Comparison of ENCODE assay signal across 30 mouse cellular contexts in genomic region chr13:76433438-76433837, GRCm38 (mm10). TPM values are rescaled to one million over a fixed set of nuclear protein-coding genes. Genes with fewer than 3 reads are reported as not detected.
DNase-seq lines count a peak whose midpoint lies in the region; ATAC-seq and TF ChIP-seq lines count a peak whose summit lies in the region.
"Had no signal": no experiment of that assay in that cellular context is flagged by ENCODE, and none has a peak within 500 bp of the region (broad histone marks: within the 10 kb centered on the region; RNA-seq: fewer than 3 reads in every experiment).

No protein-coding gene starts in this region.

- peak; percentile 52 for TF ChIP-seq CTCF in left cerebral cortex, adult 2 months (IDR thresholded peaks at IDR 0.05)

- DNase-seq in frontal cortex, postnatal 25 days (ENCODE audit: low spot score in 2 of 2) = no peak
- DNase-seq in left cerebral cortex, adult 2 months (ENCODE audit: extremely low spot score in 1 of 2, low spot score in 2 of 2) = no peak
- DNase-seq in left cerebral cortex, postnatal 36 days (ENCODE audit: low spot score in 2 of 2) = no peak
- DNase-seq in right cerebral cortex, postnatal 10 days (ENCODE audit: low spot score in 2 of 2) = peak; percentile 44 to 71
- DNase-seq in right cerebral cortex, adult 2 months (ENCODE audit: low spot score in 2 of 2) = no peak
- DNase-seq in yolk sac, embryonic 10.5 days (ENCODE audit: low spot score) = no peak
- DNase-seq: adrenal gland, postnatal 14 days; cerebellum, adult 11-12 months; cerebellum, adult 9-11 months; embryo, embryonic 11 days; gastrocnemius, postnatal 14 days; kidney, adult 9 months; kidney, postnatal 10 days; left cerebral cortex, postnatal 4 days; liver, postnatal 0 days; midbrain, embryonic 14.5 days; right cerebral cortex, adult 18-20 months; thymus, postnatal 14 days had no signal

- ATAC-seq in frontal cortex, adult (ENCODE audit: low TSS enrichment) = peak; percentile 53
- ATAC-seq: forebrain, embryonic 16.5 days; intestine, postnatal 0 days; liver, embryonic 12.5 days; liver, postnatal 0 days; lung, postnatal 0 days had no signal

- H3K4me3 ChIP-seq in left cerebral cortex, adult 2 months = no peak overlapping the region
- H3K4me3 ChIP-seq: embryonic facial prominence, embryonic 12.5 days; forebrain, embryonic 10.5 days; heart, embryonic 10.5 days; heart, embryonic 15.5 days; hindbrain, embryonic 13.5 days; liver, embryonic 12.5 days; stomach, embryonic 15.5 days had no signal

- intact Hi-C loops in left cerebral cortex, adult 2 months (cut with DNase I) = loop anchor here (5.0 kb wide), 1 partner anchor 249 kb away; no protein-coding TSS in a partner anchor
- intact Hi-C loops in left cerebral cortex, postnatal 36 days (cut with DNase I) = loop anchor here (5.0 kb wide), 1 partner anchor 249 kb away; no protein-coding TSS in a partner anchor

- no peak overlapping the region for H3K27ac ChIP-seq in left cerebral cortex, adult 2 months
- H3K27ac ChIP-seq: embryonic facial prominence, embryonic 12.5 days; forebrain, embryonic 10.5 days; heart, embryonic 10.5 days; heart, embryonic 15.5 days; hindbrain, embryonic 13.5 days; liver, embryonic 12.5 days; macrophage; stomach, embryonic 15.5 days had no signal

RNA-seq across cellular contexts. Expression of gene Mctp1, which starts 49.1 kb away (rescaled TPM):
- 10 to 100 TPM; 38.9 to 46.2 TPM for total RNA-seq in left cerebral cortex, adult 2 months (2021)
- 10 to 100 TPM; 43.7 to 53.1 TPM for total RNA-seq in left cerebral cortex, postnatal 36 days (2021)

Comparison
In these comparisons a context has a peak if more than half of its experiments do, and no peak if none do; other contexts are left out.
1. DNase-seq: peak in right cerebral cortex, postnatal 10 days (2 of 2); none in frontal cortex, postnatal 25 days (0 of 2), left cerebral cortex, adult 2 months (0 of 2), left cerebral cortex, postnatal 36 days (0 of 2), right cerebral cortex, adult 2 months (0 of 2) and yolk sac, embryonic 10.5 days (single experiment).